Mouse (Mus musculus) kidney, postnatal 10 days (tissue): ENCODE measurements at regions not wholly inside any gene's neighbourhood (a gene's known extent, or its start where the extent isn't known, plus 50 kb on each side); places are given as distances from the start of the nearest gene placed in this dataset.
A peak's percentile ranks its signal among the peaks of the same experiment; 100 is the strongest.

Experiments used
- DNase-seq: peaks from one replicate; pipeline ENCODE4 v3.0.0; 2021; ENCODE audit warnings: mixed read lengths

GRCm38 (mm10) chr1:64361959-64362638 is 170.3 kb upstream of the Creb1 start:
- no peak for DNase-seq

- DNase-seq = no peak
Measured at GRCm38 (mm10) chr1:64343268-64343667, 189.2 kb upstream of the Creb1 start.

GRCm38 (mm10) chr1:64341596-64341995 is 190.8 kb upstream of the Creb1 start:
- no peak for DNase-seq

- DNase-seq = peak; percentile 16
Measured at GRCm38 (mm10) chr1:64338575-64338961, 193.9 kb upstream of the Creb1 start.

- DNase-seq = no peak
Measured at GRCm38 (mm10) chr1:64337619-64338574, 194.5 kb upstream of the Creb1 start.

GRCm38 (mm10) chr1:64331566-64331965 is 200.9 kb upstream of the Creb1 start:
- no peak for DNase-seq

DNA sequence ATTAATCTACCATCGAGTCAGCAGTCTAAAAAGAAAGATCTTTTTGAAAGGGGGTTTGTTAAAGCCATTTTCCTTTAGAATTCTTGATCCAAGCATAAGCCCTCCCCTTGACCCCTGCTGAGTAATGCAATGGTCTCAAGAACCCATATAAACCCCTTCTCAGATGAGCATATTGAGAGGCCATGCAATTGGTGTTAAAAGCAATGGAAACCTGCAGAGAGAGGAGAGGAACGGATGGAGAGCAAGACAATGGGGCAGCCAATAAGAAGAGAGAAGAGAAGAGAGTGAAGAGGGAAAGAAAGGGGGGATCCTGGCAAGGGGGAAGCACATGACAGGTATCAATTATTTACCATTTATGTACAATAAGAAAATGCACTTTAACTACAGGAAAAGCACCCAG is 201.7 kb upstream of the Creb1 start:
- no peak for DNase-seq

- no peak for DNase-seq
Measured at GRCm38 (mm10) chr1:64322197-64322596, 200.1 kb upstream of the Klf7 start.

GRCm38 (mm10) chr1:64319155-64319582 is 197.1 kb upstream of the Klf7 start:
- DNase-seq = no peak

DNA sequence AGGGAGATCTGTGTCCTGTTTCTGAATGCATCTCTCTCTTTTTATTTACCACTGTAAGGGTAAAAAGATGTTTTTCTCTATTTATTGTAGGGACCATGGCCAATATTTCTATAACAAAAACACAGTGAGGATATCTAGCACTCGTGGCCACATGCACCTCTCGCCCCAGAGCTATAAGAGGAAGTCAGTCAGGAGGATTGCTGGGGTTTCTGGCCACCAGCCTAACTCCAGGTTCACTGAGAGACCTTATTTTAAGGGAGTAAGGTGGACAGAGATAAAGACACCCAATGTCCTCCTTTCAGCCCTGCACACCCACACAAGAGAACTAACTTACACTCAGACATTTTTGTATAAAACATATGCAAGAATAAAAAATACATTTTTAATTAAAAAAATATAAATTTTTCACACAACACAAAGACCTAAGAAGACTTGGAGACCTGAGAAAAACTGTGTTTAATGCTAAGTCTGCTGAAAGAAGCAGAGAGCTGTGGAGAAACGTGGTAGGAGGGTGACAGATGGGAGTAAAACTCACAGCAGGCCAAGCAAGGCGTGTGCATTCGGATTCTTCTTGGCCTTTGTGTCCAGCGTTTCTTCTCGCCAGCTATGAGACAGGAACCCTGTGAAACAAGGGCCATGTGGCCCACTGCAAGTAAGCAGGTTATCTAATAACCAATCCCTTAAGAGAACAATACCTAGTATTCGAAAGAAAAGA is 196.5 kb upstream of the Klf7 start:
- no peak for DNase-seq

DNA sequence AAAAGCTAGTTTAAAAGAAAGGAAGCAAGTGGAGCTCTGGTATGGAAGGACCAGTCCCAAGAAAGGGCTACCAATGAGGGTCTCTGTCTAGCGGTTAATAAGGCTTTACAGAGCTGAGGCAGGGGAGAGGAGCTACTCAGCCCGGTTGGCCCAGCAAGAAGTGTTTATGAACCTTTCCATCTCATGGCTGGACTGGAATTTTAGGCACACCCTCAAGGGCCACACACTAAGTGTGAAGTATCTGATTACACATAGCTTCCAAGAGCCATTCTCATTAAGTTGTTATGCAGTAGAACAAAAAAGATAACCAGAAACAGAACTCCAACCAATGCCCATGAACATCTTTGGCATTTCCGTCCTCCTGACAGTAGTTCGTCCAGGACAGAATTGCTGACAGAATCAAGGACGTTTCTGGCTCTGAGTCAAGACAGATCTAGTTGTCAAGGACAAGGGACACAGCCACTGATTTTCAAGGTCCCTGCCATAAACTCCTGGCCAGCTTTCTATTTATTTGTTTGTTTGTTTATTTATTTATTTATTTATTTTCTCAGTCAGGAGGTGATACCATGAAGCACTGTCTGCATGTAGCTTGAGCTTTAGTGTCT is 195.1 kb upstream of the Klf7 start:
- DNase-seq = no peak

DNA sequence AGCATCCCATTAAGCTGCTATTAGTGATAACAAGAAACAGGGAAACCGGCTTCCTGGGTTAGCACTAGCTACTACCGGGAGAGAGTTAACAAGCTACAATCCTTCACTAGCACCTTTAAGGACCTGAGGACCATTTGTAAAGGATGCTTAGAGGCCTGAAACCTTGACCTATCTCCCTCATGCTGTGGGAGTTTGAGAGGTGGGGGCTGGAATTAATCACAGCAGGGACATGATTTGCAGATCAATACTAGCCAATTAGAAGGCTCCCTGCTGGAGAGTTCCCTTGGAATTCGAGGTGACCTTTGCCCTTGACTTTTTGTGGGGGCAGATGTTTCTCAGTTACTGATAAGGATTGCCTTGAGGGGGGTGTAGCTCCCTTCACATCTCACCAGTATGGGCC is 189.3 kb upstream of the Klf7 start:
- no peak for DNase-seq

DNA sequence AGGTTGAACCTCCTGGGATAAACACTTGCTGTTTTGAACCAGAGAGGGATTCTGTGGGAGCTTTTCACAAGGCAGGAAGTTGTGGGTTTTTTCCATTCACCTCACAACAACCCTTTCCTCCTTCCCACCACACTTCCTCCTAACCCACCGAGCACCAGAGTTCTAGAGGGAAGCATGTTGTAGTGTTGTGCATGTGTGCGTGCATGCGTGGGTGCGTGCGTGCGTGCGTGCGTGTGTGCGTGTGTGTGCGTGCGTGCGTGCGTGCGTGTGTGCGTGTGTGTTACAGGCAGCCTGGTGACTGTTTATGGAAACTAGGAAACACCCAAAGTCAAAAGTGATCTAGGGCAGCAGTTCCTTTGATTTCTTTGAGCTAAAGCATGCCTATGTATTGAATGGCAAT is 186.5 kb upstream of the Klf7 start:
- no peak for DNase-seq

- DNase-seq = no peak
Measured at GRCm38 (mm10) chr1:64308088-64308487, 186.0 kb upstream of the Klf7 start.

GRCm38 (mm10) chr1:64305427-64306213 is 183.5 kb upstream of the Klf7 start:
- DNase-seq = peak; percentile 70

DNA sequence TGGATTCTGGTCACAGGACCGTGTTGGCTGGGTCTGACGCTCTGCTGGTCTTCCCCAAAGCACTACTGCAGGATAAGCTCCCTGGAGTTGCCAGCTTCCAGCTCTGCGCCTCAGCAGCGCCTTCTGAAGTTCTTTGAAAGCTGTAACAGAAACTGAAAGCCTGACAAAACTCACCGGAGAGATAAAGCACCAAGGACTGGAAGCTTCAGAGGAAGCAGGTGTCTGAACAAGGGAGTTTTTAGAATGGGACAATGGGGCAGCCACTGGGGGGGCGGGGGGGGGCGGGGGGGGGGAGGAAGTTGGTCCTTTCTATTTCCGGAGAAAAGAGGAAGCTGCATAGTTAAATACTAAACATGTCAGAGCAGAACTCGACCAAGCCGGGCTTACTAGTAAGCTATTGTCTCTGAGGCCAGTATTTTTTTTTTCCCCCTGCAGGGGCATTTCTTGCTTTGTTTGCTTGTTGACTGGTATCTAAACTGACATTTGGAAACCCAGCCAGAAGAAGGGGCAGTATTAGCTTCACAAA is 180.8 kb upstream of the Klf7 start:
- DNase-seq = peak; percentile 69

GRCm38 (mm10) chr1:64301530-64302061 is 179.5 kb upstream of the Klf7 start:
- DNase-seq = peak; percentile 70

DNA sequence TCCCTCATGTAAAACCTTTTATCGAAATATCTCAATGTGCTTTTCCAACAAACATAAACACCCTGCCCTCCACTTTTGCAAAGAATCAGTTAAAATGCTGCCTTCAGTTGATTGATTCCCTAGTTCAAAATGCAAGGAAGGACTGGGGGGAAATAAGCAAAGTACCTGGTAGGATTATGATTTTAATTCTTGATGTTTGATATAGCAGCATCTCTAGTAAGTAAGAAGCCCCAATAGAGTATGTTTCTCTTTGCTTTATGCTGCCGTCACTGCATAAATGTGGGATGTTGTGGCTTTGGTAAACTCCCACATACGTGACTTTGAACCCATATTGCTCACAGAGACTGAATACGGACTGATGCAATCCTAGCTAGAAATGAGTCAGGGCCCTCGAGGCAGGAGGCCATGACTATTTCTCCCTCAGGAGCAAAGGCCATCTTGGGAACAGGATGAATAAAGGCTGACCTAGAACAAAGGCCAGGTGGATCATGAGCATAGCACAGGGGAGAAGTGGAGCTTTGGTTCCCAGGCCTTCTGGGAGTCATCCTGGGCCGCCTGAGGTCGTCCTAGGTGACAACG is 179.0 kb upstream of the Klf7 start:
- no peak for DNase-seq

- DNase-seq = no peak
Measured at GRCm38 (mm10) chr1:64298950-64299349, 176.9 kb upstream of the Klf7 start.

DNA sequence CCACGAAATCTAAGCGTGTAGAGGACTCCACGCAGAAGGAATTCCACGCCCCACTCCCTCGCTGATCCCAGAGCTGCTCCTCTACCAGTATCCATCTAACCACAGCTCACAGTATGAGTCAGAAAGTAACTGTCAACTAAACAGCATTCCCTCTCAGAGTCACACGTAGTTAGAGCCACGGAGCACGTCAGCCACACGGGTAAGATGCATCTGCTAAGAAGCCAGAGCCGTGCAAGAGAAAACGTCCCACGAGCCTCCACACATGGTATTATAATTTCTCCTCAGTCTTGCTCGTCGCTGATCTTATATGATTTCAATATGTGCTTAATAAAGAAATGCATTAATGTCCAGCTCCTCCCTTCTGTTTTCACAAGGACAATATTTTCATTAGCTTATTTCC is 176.1 kb upstream of the Klf7 start:
- DNase-seq = no peak

- DNase-seq = no peak
Measured at GRCm38 (mm10) chr1:64297343-64297742, 175.3 kb upstream of the Klf7 start.
